Mouse (Mus musculus) liver, postnatal 0 days (tissue): ENCODE measurements at regions not wholly inside any gene's neighbourhood (a gene's known extent, or its start where the extent isn't known, plus 50 kb on each side); places are given as distances from the start of the nearest gene placed in this dataset.

Experiments
- CTCF ChIP-seq: sonication (generic); IDR thresholded peaks from 2 replicates; pipeline ENCODE4 v1.5.1; 2016; ENCODE audit warnings: antibody characterized with exemption, low read depth
- EP300 ChIP-seq: IDR thresholded peaks from 2 replicates; pipeline ENCODE4 v1.6.1; 2016; ENCODE audit warnings: antibody characterized with exemption, low read depth, mild to moderate bottlenecking

- TF ChIP-seq EP300 = no peak
- TF ChIP-seq CTCF = no peak
Observed at GRCm38 (mm10) chr12:25816248-25816647, 598.8 kb downstream of the Rnf144a start.
